Mouse (Mus musculus) kidney, adult 2 months (tissue): Measurements from ENCODE around the gene Wipi2.

Experiments used
- CTCF ChIP-seq: fragments of 200-500 bp; conservative IDR thresholded peaks from 2 replicates; pipeline ENCODE4 v1.5.1; 2011; ENCODE audit warnings: low read depth, mild to moderate bottlenecking, control low read depth, low read length, moderate library complexity, mixed read lengths; ENCODE audit not compliant: insufficient read depth, insufficient read length
- POLR2A ChIP-seq: fragments of 200-500 bp; IDR thresholded peaks from one replicate; pipeline ENCODE4 v1.6.1; 2011; ENCODE audit warnings: low read depth, low read length, control low read depth

DNA sequence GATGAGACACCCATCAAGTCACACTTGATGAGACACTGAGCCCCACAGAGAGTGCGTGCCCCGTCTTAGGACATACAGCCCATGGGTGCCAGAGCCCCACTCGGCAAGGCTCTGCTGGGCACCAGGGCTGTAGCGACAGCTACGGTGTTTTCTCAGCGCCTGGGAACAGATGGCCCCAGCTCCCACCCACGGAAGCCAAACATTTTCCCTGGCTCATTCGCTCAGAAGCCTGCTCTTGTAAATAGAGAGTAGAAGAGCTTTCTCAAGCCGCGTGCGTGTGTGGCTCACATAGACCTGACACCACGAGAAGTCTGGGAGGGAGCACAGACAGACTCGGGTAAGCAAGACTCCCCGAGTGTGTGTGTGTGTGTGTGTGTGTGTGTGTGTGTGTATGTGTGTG lies 64.8 kb downstream of the Wipi2 start, which contains the start of gene Slc29a4:
- TF ChIP-seq POLR2A (no peak), CTCF (no peak)
